Mouse (Mus musculus) liver, adult 10 weeks (tissue): ENCODE measurements around the gene Uhrf1. TPM values are rescaled to one million over a fixed set of nuclear protein-coding genes. Genes with fewer than 3 reads are reported as not detected.

Experiments used
- polyA plus RNA-seq: library from polyadenylated mRNA; stranded (reverse); fragments of 350-450 nt; fragmentation: Illumina TruSeq; extraction: RNeasy Lipid Tissue Mini Kit (QIAGEN cat#74804); gene quantifications from one replicate; pipeline ENCODE4 v1.2.3, GENCODE M21; 2014; ENCODE audit warnings: low read depth, low replicate concordance

Gene Uhrf1
- polyA plus RNA-seq, result not detected

GRCm38 (mm10) chr17:56303160-56303846, at the start of gene Uhrf1:
Uhrf1 (plus strand) TSS chr17:56303321.

GRCm38 (mm10) chr17:56256239-56256881, 46.8 kb upstream of the Uhrf1 start, which contains the start of gene Fem1a:
Fem1a (plus strand) TSS chr17:56256810.

GRCm38 (mm10) chr17:56276643-56277566, 26.2 kb upstream of the Uhrf1 start, which contains the start of gene Ticam1:
Ticam1 (minus strand) TSS chr17:56276786.

GRCm38 (mm10) chr17:56292531-56293222, 10.4 kb upstream of the Uhrf1 start, which contains the start of gene Plin3:
Plin3 (minus strand) TSS chr17:56292873.

GRCm38 (mm10) chr17:56300186-56300585, 2.9 kb upstream of the Uhrf1 start, which contains the start of gene Arrdc5:
Arrdc5 (minus strand) TSS chr17:56300286.

GRCm38 (mm10) chr17:56325450-56326152, 22.5 kb downstream of the Uhrf1 start, which contains the start of gene Kdm4b:
Kdm4b (plus strand) TSS chr17:56326062.

Other genes starting within 250 kb of the Uhrf1 start
- 15.0 TPM for gene Ubxn6, start 228.3 kb upstream of the Uhrf1 start, polyA plus RNA-seq
- gene Hdgfl2, start 223.7 kb upstream of the Uhrf1 start, polyA plus RNA-seq, result 4.5 TPM
- 0.24 TPM for gene Plin4, start 193.5 kb upstream of the Uhrf1 start, polyA plus RNA-seq
- gene Plin5, start 185.7 kb upstream of the Uhrf1 start, polyA plus RNA-seq, result 8.7 TPM
- gene Lrg1, start 181.3 kb upstream of the Uhrf1 start, polyA plus RNA-seq, result 5.9 TPM
- gene Sema6b, start 163.0 kb upstream of the Uhrf1 start, polyA plus RNA-seq, result not detected
- 7.9 TPM for gene Tnfaip8l1, start 140.8 kb upstream of the Uhrf1 start, polyA plus RNA-seq
- gene Mydgf, start 119.4 kb upstream of the Uhrf1 start, polyA plus RNA-seq, result 15.3 TPM
- gene Dpp9, start 84.4 kb upstream of the Uhrf1 start, polyA plus RNA-seq, result 1.1 TPM
- gene Fem1a, start 46.5 kb upstream of the Uhrf1 start, polyA plus RNA-seq, result 2.0 TPM
- gene Ticam1, start 26.5 kb upstream of the Uhrf1 start, polyA plus RNA-seq, result 0.61 TPM
- gene Plin3, start 10.4 kb upstream of the Uhrf1 start, polyA plus RNA-seq, result 6.8 TPM
- not detected for gene Arrdc5, start 3.0 kb upstream of the Uhrf1 start, polyA plus RNA-seq
- gene Kdm4b, start 22.7 kb downstream of the Uhrf1 start, polyA plus RNA-seq, result 0.64 TPM
- gene Ptprs, start 173.2 kb downstream of the Uhrf1 start, polyA plus RNA-seq, result 0.08 TPM
- gene Znrf4, start 209.1 kb downstream of the Uhrf1 start, polyA plus RNA-seq, result not detected